Mouse (Mus musculus) cerebellum, adult 8-10 months (tissue): Measurements from ENCODE around the gene Tnfsf13.
"Not testable (repeated sequence)": the region's sequence is repeated elsewhere in the genome, so short reads cannot be mapped to it uniquely, and the experiment has no call there.

Experiments used
- DNase-seq: peaks from one replicate; pipeline ENCODE4 v3.0.0; 2022

Gene Tnfsf13

DNA sequence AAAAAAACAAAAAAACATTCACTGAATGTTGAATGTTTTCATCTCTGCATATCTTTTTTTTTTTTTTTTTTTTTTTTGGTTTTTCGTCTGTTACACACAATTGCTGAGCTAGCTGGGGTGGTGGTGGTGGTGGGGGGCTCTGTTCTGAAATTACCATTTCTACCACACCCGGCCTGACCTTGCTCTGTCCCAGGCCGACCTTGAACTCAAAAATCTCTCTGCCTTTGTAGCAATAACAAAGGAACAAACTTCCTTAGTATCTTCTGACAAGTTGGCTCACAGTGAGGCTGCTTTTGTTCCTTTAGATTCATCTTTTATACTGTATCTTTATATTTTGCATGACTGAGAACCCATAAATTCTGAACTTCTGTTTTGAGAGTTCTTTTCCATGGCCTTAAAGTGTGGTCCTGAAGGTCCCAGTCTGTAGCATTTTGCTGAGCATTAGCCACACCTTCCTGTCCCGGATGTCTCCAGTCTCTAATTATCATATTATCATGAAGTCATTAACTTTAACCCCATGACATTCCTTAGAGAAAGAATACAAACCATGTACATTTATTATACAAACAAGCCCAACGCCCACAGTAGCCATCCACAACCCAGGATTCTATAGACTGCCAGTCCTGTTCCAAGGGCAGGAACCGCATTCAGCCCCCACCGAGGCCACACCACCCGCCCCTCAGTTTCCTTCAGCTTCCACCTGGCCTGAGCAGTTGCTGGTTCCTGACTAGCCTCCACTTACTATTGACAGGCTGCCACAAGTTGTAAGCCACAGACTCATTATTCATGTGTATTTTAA, 18.4 kb upstream of the Tnfsf13 start:
- no peak for DNase-seq

GRCm38 (mm10) chr11:69703381-69703780, 17.8 kb upstream of the Tnfsf13 start:
- DNase-seq = not testable (repeated sequence)

DNA sequence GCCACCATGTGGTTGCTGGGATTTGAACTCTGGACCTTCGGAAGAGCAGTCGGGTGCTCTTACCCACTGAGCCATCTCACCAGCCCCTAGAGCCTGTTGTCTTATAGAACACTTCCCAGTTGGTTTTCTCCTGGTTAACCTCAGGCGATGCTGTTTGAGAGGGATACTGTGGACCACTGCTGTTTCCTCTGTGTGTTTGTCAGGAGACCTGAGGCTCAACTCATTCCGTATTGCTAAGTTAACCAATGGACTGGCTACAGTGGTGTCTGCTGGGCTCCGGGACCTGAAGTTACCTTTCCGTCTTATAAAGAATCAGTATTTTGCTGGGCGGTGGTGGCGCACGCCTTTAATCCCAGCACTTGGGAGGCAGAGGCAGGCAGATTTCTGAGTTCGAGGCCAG, 17.3 kb upstream of the Tnfsf13 start:
- DNase-seq = not testable (repeated sequence)

GRCm38 (mm10) chr11:69699595-69699994, 14.0 kb upstream of the Tnfsf13 start:
- no peak for DNase-seq

DNA sequence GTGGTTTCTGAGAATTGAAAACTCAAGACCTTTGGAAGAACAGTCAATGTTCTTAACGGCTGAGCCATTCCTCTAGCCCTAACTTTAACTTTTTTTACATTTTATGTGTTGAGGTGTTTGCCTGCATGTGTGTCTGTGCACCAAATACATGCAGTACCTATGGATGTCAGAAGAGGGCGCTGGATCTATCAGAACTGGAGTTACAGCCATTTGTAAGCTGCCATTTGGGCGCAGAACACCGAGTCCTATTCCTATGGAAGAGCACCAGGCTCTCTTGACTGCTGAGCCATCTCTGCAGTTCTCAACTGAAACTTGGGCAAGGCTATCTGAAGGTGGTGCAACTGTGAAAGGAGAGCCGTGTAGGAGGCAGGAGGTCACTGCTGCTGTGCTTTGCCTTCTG, 13.0 kb upstream of the Tnfsf13 start:
- DNase-seq = peak; percentile 10

DNA sequence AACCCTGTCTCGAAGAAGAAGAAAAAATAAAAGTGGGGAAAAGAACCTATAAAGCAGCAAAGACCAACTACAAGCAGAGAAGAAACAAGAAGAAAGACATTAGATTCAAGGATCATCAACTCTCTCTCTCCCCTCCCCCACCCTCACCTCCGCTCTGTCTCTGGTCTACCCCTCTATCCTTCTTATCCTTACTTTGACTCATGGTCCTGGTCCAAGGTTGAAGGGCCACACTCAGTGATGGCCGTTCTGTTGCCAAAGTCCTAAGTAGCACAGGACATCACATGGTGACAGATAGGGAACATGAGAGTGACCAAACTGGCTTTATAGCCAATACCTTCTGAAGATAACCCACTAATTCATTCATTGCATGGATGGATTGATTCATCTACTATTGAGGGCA, 11.8 kb upstream of the Tnfsf13 start:
- DNase-seq = no peak

GRCm38 (mm10) chr11:69695361-69696181, 10.0 kb upstream of the Tnfsf13 start, which contains the start of the genes Tnfsf12 and Tnfsfm13:
Tnfsf12 (minus strand) TSS chr11:69695849.
Tnfsfm13 (minus strand) TSS chr11:69696098.
- peak; percentile 71 for DNase-seq

GRCm38 (mm10) chr11:69695046-69695360, 9.4 kb upstream of the Tnfsf13 start:
- DNase-seq = no peak

DNA sequence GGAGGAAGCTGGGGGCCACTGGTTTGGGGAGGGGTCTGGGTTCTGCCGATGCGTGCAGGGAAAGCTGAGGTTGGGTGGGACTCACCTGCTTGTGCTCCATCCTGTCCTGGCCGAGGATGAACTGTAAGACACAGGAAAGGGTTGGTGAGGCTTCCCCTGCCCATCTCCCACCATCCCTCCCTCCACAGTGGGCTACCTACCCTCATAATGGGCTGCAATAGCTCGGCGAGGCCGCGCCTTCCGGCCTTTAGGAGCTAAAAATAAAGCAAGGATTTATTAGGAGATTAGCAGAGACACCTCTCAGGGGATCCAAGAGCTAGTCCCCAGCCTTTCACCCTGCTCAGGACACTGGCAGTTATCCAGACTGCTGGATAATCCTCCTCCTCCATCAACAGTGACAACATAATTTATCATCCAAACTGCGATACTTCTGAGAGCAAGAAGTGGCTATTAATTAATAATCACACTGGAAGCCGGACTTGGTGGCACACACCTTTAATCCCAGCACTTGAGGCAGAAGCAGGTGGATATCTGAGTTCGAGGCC, 7.9 kb upstream of the Tnfsf13 start:
- DNase-seq = no peak

DNA sequence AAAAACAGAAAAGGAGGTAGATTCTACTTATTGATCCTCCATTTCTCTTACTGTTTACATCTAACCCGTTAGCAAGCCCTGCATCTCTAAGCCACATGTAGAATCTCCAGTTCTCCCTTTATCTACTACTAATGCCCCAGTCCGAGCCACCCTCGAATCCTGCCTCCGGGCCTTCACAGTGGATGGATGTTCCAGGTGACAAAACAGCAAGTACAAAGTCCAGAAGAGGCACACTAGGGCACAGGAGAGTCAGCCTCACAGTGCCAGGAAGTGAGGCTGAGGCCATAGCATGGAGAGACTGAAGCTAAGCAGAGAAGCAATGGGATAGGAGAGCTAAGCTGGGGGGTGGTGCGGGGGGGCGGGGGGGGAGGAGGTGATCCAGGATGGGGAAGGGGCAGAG, 7.3 kb upstream of the Tnfsf13 start:
- no peak for DNase-seq

- no peak for DNase-seq
Measured at GRCm38 (mm10) chr11:69692196-69692811, 6.7 kb upstream of the Tnfsf13 start.

- DNase-seq = no peak
Measured at GRCm38 (mm10) chr11:69689891-69690290, 4.3 kb upstream of the Tnfsf13 start.

DNA sequence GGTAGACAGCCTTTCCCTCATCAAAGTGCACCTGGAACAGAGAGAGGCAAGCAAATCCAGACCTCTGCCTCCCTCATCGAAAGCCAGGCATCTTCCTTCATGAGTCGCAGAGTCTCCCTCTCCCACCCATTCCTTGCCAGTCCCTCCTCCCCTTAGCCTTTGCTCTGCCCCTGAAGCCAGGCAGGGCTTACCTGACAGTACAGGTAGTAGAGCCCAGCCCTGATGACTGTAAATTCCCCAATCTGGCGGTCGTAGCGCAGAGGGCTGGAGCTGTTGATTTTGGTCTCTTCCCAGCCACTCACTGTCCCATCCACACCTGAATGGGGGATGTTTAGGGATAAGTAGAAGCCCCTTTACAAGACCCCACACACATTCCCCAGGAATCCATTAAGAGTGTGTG, 1.5 kb upstream of the Tnfsf13 start:
- no peak for DNase-seq

DNA sequence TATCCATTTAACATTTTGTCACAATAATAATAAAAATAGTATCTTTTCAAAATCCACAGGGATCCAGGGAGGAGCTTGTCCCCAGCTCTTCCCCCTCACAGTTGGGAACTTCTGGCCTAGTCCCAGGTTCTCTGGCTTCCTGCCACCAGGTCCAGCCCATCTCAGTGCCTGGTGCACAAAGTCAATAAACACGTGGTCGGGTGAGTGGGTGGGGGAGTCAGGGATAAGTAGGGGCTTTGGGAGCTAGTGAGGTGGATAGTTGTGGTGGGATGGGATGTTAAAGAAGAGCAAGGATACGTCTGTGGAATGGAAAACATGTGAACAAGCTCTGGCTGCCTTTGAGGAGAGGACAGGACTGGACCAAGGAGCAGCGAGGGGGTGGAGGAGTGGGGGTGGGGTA, 793 bp upstream of the Tnfsf13 start:
- peak; percentile 77 for DNase-seq

GRCm38 (mm10) chr11:69684936-69685335, 648 bp downstream of the Tnfsf13 start:
- no peak for DNase-seq

DNA sequence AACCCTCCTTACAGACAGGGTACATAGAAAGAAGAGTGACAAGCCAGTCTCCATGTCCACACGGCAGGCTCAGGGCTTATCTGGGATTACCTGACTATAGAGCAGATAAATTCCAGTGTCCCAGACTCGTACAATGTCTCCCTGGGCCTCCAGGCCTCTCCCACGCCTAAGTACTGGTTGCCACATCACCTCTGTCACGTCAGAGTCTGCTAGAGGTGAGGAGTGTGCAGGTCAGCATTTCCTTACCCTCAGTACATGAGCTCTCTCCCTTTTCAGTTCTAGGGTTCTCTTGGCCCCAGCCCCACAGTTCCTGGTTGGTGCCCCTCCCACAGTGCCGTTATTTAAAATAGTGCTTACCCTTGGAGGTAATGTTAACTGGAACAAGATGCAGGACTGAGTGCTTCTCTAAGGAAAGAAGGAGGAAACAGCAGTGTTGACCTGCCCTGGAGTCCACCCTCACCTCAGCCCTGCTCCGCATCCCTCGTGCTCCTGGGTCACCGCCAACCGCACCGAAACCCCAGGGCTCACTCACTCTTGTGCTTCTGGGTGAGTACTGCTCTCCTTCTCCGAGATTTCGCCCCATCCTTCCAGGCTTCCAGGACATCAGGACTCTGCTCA, 1.3 kb downstream of the Tnfsf13 start:
- no peak for DNase-seq

DNA sequence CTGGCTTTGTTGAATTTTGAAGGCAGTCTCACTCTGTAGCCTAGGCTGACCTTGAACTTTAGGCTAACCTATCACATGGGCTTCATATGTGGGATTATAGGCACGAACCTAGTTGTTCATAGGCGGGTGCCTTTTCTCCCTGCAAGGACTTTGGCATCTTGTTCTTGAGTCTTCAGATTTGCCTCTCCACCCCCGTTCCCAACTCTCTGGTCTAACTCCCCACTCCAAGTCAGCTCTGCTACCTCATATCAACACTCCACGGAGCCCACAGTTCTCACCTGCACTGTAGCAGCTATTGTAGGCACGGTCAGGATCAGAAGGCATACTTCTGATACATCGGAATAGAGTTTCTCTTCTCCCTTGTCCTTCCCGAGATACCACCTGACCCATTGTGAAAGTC, 2.0 kb downstream of the Tnfsf13 start:
- DNase-seq = no peak

GRCm38 (mm10) chr11:69682840-69683533, 2.6 kb downstream of the Tnfsf13 start:
- DNase-seq = peak; percentile 92

GRCm38 (mm10) chr11:69682209-69682839, 3.3 kb downstream of the Tnfsf13 start:
- peak; percentile 43 for DNase-seq

DNA sequence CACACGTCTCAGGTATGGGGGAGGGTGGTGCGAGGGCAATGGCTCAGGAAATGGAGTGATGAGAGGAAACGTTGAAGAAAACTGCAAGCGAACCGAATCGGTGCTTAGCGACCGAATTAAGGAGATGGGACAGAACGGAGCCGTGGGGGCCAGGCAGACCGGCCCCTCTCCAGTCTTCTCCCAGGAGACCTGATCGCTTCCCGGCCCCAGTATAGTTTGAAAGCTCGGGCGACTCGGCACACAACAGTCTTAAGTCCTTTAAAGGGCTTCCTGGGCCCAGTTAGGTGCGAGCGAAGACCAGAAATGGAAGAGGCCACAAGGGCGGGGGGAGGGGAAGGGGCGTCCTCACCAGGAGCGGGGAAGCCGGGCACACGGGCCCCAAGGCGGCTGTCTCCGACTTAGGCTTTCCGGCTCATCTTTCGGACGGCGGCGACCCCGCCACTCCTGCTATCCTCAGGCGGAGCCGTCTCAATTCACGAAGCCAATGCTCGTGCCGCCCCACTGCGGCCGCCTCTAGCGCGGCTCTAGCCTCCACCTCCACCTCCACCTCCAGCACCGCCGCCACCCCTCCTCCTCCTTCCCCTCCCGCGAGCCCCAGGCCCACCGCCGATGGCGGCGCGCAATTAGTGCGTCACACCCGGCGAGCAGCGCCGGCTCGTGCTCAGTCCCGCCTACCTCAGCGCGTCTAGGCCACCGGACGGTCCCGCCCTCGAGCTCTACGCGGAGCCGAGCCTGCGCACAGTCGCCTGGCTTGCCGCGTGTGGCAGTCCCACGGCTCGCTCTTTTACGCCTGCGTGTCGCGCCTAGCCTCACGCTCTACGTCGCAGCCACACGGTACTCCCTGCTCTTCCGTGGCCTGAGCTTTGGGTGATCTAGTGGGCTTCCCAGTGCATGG, 4.0 kb downstream of the Tnfsf13 start, which contains the start of gene Senp3:
Gene Senp3, minus strand, starts transcription at position 771 of the 895 bp plus-strand sequence.
- DNase-seq = peak; percentile 93
